ENCODE assay signal across 14 mouse cellular contexts in genomic region chr10:98905987-98906386, GRCm38 (mm10). TPM values are rescaled to one million over a fixed set of nuclear protein-coding genes. Genes with fewer than 3 reads are reported as not detected.
A peak's percentile ranks its signal among the peaks of the same experiment; 100 is the strongest.
DNase-seq lines count a peak whose midpoint lies in the region; ATAC-seq and TF ChIP-seq lines count a peak whose summit lies in the region.
"Had no signal": no experiment of that assay in that cellular context is flagged by ENCODE, and none has a peak within 500 bp of the region (broad histone marks: within the 10 kb centered on the region; RNA-seq: fewer than 3 reads in every experiment).

No protein-coding gene starts in this region.

- intact Hi-C loops in gastrocnemius, postnatal 14 days (cut with DNase I; ENCODE audit: low total_unique reads) = no loop called here

- WGBS in lung, embryonic 14.5 days = 69% methylated on average over 4 of the region's 4 CpGs
- WGBS in liver, embryonic 11.5 days = 32% methylated on average over 4 of the region's 4 CpGs
- 91% methylated on average over 4 of the region's 4 CpGs for WGBS in forebrain, embryonic 13.5 days

- no peaks in the 10 kb centered on the region for H3K27me3 ChIP-seq in lung, embryonic 14.5 days (ENCODE audit: insufficient read depth, low read length)
- no peaks in the 10 kb centered on the region for H3K27me3 ChIP-seq in liver, embryonic 11.5 days (replicated peaks; ENCODE audit: control insufficient read depth, insufficient read depth, low read length)
- no peaks in the 10 kb centered on the region for H3K27me3 ChIP-seq in forebrain, embryonic 13.5 days

- ATAC-seq in lung, embryonic 14.5 days (ENCODE audit: insufficient read depth) = 0 out of 2 replicates have a peak, but pooled peaks have one; percentile 35
- peak; percentile 99 for ATAC-seq in liver, embryonic 11.5 days (replicated peaks; ENCODE audit: low FRiP score)
- ATAC-seq in megakaryocyte-erythroid progenitor cell, adult 5-6 weeks (replicated peaks; ENCODE audit: low FRiP score, low TSS enrichment, poor library complexity, severe bottlenecking) = peak; percentile 95
- no peak for ATAC-seq in forebrain, embryonic 13.5 days
- ATAC-seq: hindbrain, embryonic 16.5 days had no signal

- no peak overlapping the region for H3K4me2 ChIP-seq in lung, embryonic 14.5 days
- peak overlapping the region; percentile 48 for H3K4me2 ChIP-seq in liver, embryonic 11.5 days
- no peak overlapping the region for H3K4me2 ChIP-seq in forebrain, embryonic 13.5 days

- H3K4me1 ChIP-seq in lung, embryonic 14.5 days (ENCODE audit: insufficient read depth) = no peaks in the 10 kb centered on the region
- peaks cover 23% of the 10 kb centered on the region for H3K4me1 ChIP-seq in liver, embryonic 11.5 days (replicated peaks; ENCODE audit: control insufficient read depth, insufficient read depth, low read length)
- no peaks in the 10 kb centered on the region for H3K4me1 ChIP-seq in forebrain, embryonic 13.5 days
- H3K4me1 ChIP-seq: forebrain, embryonic 10.5 days; midbrain, embryonic 10.5 days had no signal

- no peaks in the 10 kb centered on the region for H3K9me3 ChIP-seq in lung, embryonic 14.5 days (ENCODE audit: low read depth, low read length)
- H3K9me3 ChIP-seq in liver, embryonic 11.5 days (ENCODE audit: control insufficient read depth, low read length) = no peaks in the 10 kb centered on the region
- H3K9me3 ChIP-seq in forebrain, embryonic 13.5 days (replicated peaks) = no peaks in the 10 kb centered on the region
- H3K9me3 ChIP-seq: forebrain, embryonic 10.5 days; midbrain, embryonic 10.5 days had no signal

- no peak overlapping the region for H3K4me3 ChIP-seq in lung, embryonic 14.5 days (ENCODE audit: low read depth, low read length)
- no peak overlapping the region for H3K4me3 ChIP-seq in liver, embryonic 11.5 days (ENCODE audit: low read depth, low read length)
- H3K4me3 ChIP-seq in forebrain, embryonic 13.5 days = no peak overlapping the region
- H3K4me3 ChIP-seq: forebrain, embryonic 10.5 days; midbrain, embryonic 10.5 days; myocyte had no signal

- no peak overlapping the region for H3K27ac ChIP-seq in lung, embryonic 14.5 days (ENCODE audit: low read depth)
- H3K27ac ChIP-seq in liver, embryonic 11.5 days (ENCODE audit: low read depth, low read length) = peak overlapping the region; percentile 86
- H3K27ac ChIP-seq in forebrain, embryonic 13.5 days = no peak overlapping the region
- H3K27ac ChIP-seq: forebrain, embryonic 10.5 days; midbrain, embryonic 10.5 days had no signal

- H3K36me3 ChIP-seq in lung, embryonic 14.5 days (ENCODE audit: insufficient read depth) = no peaks in the 10 kb centered on the region
- no peaks in the 10 kb centered on the region for H3K36me3 ChIP-seq in liver, embryonic 11.5 days (ENCODE audit: control insufficient read depth, insufficient read depth, low read length)
- no peaks in the 10 kb centered on the region for H3K36me3 ChIP-seq in forebrain, embryonic 13.5 days (ENCODE audit: poor library complexity, severe bottlenecking)
- H3K36me3 ChIP-seq: forebrain, embryonic 10.5 days; midbrain, embryonic 10.5 days had no signal

- H3K9ac ChIP-seq in lung, embryonic 14.5 days = no peak overlapping the region
- H3K9ac ChIP-seq in liver, embryonic 11.5 days (ENCODE audit: low read depth, low read length) = no peak overlapping the region
- no peak overlapping the region for H3K9ac ChIP-seq in forebrain, embryonic 13.5 days

- peak; percentile 11 for DNase-seq in lung, embryonic 14.5 days
- DNase-seq in lung, postnatal 4 days = no peak
- peak; percentile 84 for DNase-seq in c-Kit-positive CD71-positive TER-119-positive erythroid progenitor cells, embryonic 14.5 days (ENCODE audit: low spot score)
- no peak for DNase-seq in liver, embryonic 11.5 days (ENCODE audit: low spot score)
- DNase-seq in adrenal gland, adult 18-20 months (ENCODE audit: low spot score in 2 of 2) = no peak
- no peak for DNase-seq in gastrocnemius, postnatal 14 days
- DNase-seq: adrenal gland, postnatal 10 days; cerebellum, adult 9-10 months had no signal

- TF ChIP-seq CTCF in lung, embryonic 14.5 days (IDR thresholded peaks at IDR 0.05; ENCODE audit: low read depth) = no peak

RNA-seq across cellular contexts. Expression of gene Atp2b1, which starts 8.2 kb away (rescaled TPM):
- polyA plus RNA-seq in lung, embryonic 14.5 days (2014; fragmentation: Nextera tagmentation; extraction: Ambion mirVana) = 174 and 176 TPM in 2 replicates
- 67.4 and 71.9 TPM in 2 replicates for polyA plus RNA-seq in liver, embryonic 11.5 days (2014; fragmentation: Nextera tagmentation; extraction: Ambion mirVana)
- total RNA-seq in megakaryocyte-erythroid progenitor cell, adult 5-6 weeks (2014; fragmentation: Nextera tagmentation) = 15.8 and 21.1 TPM in 2 replicates
- 26.7 and 28.9 TPM in 2 replicates for total RNA-seq in megakaryocyte-erythroid progenitor cell, adult 5-6 weeks (2017)
- polyA plus RNA-seq in forebrain, embryonic 13.5 days (2015; fragmentation: Nextera tagmentation; extraction: Ambion mirVana) = 103 and 112 TPM in 2 replicates
- total RNA-seq in adrenal gland, adult 18-20 months (2021) = 10 to 100 TPM; 45.8 to 51.5 TPM
- total RNA-seq in gastrocnemius, postnatal 14 days (2021) = 10 to 100 TPM; 55.0 to 55.8 TPM

Comparison
In these comparisons a context has a peak if more than half of its experiments do, and no peak if none do; other contexts are left out.
1. DNase-seq: peak in lung, embryonic 14.5 days (single experiment) and c-Kit-positive CD71-positive TER-119-positive erythroid progenitor cells, embryonic 14.5 days (single experiment); none in lung, postnatal 4 days (0 of 2), liver, embryonic 11.5 days (single experiment), adrenal gland, adult 18-20 months (0 of 2) and gastrocnemius, postnatal 14 days (single experiment).